Mouse (Mus musculus): ENCODE measurements around the gene Ebf1.

Gene Ebf1

GRCm38 (mm10) chr11:44738046-44738445 is 120.9 kb downstream of the Ebf1 start:
- DNase-seq (ENCODE audit: low spot score): no peak

- DNase-seq (ENCODE audit: low spot score): no peak
Measured at GRCm38 (mm10) chr11:44738820-44739219, 121.7 kb downstream of the Ebf1 start.

- no peak for DNase-seq (ENCODE audit: low spot score)
Measured at GRCm38 (mm10) chr11:44740278-44741041, 123.3 kb downstream of the Ebf1 start.

GRCm38 (mm10) chr11:44741042-44741491 is 124.0 kb downstream of the Ebf1 start:
- DNase-seq (ENCODE audit: low spot score): no peak

- DNase-seq (ENCODE audit: low spot score): no peak
Measured at GRCm38 (mm10) chr11:44744446-44744845, 127.3 kb downstream of the Ebf1 start.

- no peak for DNase-seq (ENCODE audit: low spot score)
Measured at GRCm38 (mm10) chr11:44745946-44746345, 128.8 kb downstream of the Ebf1 start.

GRCm38 (mm10) chr11:44746731-44747130 is 129.6 kb downstream of the Ebf1 start:
- DNase-seq (ENCODE audit: low spot score): no peak

- DNase-seq (ENCODE audit: low spot score): no peak
Measured at GRCm38 (mm10) chr11:44749309-44749708, 132.2 kb downstream of the Ebf1 start.

GRCm38 (mm10) chr11:44754336-44754735 is 137.2 kb downstream of the Ebf1 start:
- DNase-seq (ENCODE audit: low spot score): no peak

- DNase-seq (ENCODE audit: low spot score): no peak
Measured at GRCm38 (mm10) chr11:44756321-44756720, 139.2 kb downstream of the Ebf1 start.

- DNase-seq (ENCODE audit: low spot score): no peak
Measured at GRCm38 (mm10) chr11:44758857-44759256, 141.7 kb downstream of the Ebf1 start.

- no peak for DNase-seq (ENCODE audit: low spot score)
Measured at GRCm38 (mm10) chr11:44761128-44761996, 144.2 kb downstream of the Ebf1 start.

- no peak for DNase-seq (ENCODE audit: low spot score)
Measured at GRCm38 (mm10) chr11:44763992-44764835, 147.1 kb downstream of the Ebf1 start.

- no peak for DNase-seq (ENCODE audit: low spot score)
Measured at GRCm38 (mm10) chr11:44764988-44765387, 147.9 kb downstream of the Ebf1 start.

- DNase-seq (ENCODE audit: low spot score): no peak
Measured at GRCm38 (mm10) chr11:44766246-44766645, 149.1 kb downstream of the Ebf1 start.

- no peak for DNase-seq (ENCODE audit: low spot score)
Measured at GRCm38 (mm10) chr11:44767322-44767721, 150.2 kb downstream of the Ebf1 start.

GRCm38 (mm10) chr11:44768346-44768745 is 151.2 kb downstream of the Ebf1 start:
- DNase-seq (ENCODE audit: low spot score): no peak

- no peak for DNase-seq (ENCODE audit: low spot score)
Measured at GRCm38 (mm10) chr11:44770989-44771564, 154.0 kb downstream of the Ebf1 start.

GRCm38 (mm10) chr11:44774411-44774810 is 157.3 kb downstream of the Ebf1 start:
- DNase-seq (ENCODE audit: low spot score): no peak

- no peak for DNase-seq (ENCODE audit: low spot score)
Measured at GRCm38 (mm10) chr11:44775549-44775948, 158.4 kb downstream of the Ebf1 start.

GRCm38 (mm10) chr11:44776556-44776955 is 159.4 kb downstream of the Ebf1 start:
- no peak for DNase-seq (ENCODE audit: low spot score)
